ENCODE assay signal across 8 mouse cellular contexts in the genomic region with DNA sequence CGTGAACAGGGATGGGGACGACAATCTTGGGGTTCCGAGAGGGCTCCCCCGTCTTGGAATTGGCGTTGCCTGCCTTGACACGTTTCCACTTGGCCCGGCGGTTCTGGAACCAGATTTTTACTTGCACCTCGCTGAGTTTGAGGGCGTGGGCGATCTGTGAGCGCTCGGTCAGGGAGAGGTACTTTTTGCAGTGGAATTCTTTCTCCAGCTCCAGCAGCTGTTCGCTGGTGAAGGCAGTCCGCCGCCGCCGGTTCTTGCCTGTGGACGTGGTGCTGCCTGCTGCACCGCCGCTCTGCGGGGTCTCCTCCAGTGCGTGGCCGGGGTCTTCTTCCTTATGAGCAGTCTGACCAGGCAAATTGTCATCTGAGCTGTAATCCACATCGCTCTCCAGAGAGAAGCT. TPM values are rescaled to one million over a fixed set of nuclear protein-coding genes. Genes with fewer than 3 reads are reported as not detected.
A peak's percentile ranks its signal among the peaks of the same experiment; 100 is the strongest.
DNase-seq lines count a peak whose midpoint lies in the region; ATAC-seq and TF ChIP-seq lines count a peak whose summit lies in the region.

No protein-coding gene starts in this region.

- no peak for DNase-seq in kidney, adult 2 months
- no peak for DNase-seq in embryonic facial prominence, embryonic 14.5 days (ENCODE audit: low spot score)
- DNase-seq in neural tube, embryonic 10.5 days (ENCODE audit: extremely low spot score, low spot score) = peak; percentile 54
- DNase-seq in adrenal gland, postnatal 14 days = no peak
- no peak for DNase-seq in thymus, adult 2 months
- no peak for DNase-seq in adrenal gland, adult 18-20 months (ENCODE audit: low spot score in 2 of 2)

- TF ChIP-seq CTCF in kidney, adult 2 months (conservative IDR thresholded peaks at IDR 0.05; ENCODE audit: insufficient read depth, insufficient read length, low read depth, low read length) = no peak
- TF ChIP-seq CTCF in thymus, adult 2 months (IDR thresholded peaks at IDR 0.05; ENCODE audit: borderline replicate concordance, control insufficient read depth, extremely low read depth, insufficient read depth, low read length, poor library complexity) = no peak

- peaks cover 59% of the 10 kb centered on the region for H3K4me1 ChIP-seq in kidney, embryonic 15.5 days
- H3K4me1 ChIP-seq in kidney, adult 2 months (ENCODE audit: control insufficient read depth, insufficient read depth, low read length) = no peaks in the 10 kb centered on the region
- peaks cover 18% of the 10 kb centered on the region for H3K4me1 ChIP-seq in embryonic facial prominence, embryonic 14.5 days (ENCODE audit: control insufficient read depth, insufficient read depth, low read length)
- H3K4me1 ChIP-seq in intestine, embryonic 15.5 days (replicated peaks) = peaks cover 27% of the 10 kb centered on the region
- peaks cover 6% of the 10 kb centered on the region; the same call in 1 of the 2 replicates for H3K4me1 ChIP-seq in thymus, adult 2 months (replicated peaks; ENCODE audit: control insufficient read depth, insufficient read depth, low read length)

- H3K4me3 ChIP-seq in kidney, embryonic 15.5 days (replicated peaks) = peak overlapping the region; percentile 13; the same call in 1 of the 2 replicates
- H3K4me3 ChIP-seq in kidney, adult 2 months (ENCODE audit: insufficient read depth, low read depth, low read length) = no peak overlapping the region
- 0 out of 2 replicates have a peak overlapping the region, but pooled peaks have one; percentile 0 for H3K4me3 ChIP-seq in embryonic facial prominence, embryonic 14.5 days (ENCODE audit: low read depth, low read length)
- 0 out of 2 replicates have a peak overlapping the region, but pooled peaks have one; percentile 3 for H3K4me3 ChIP-seq in intestine, embryonic 15.5 days (replicated peaks)
- H3K4me3 ChIP-seq in thymus, adult 2 months (ENCODE audit: control insufficient read depth, insufficient read depth, low read length) = no peak overlapping the region

- H3K4me2 ChIP-seq in kidney, embryonic 15.5 days = peak overlapping the region; percentile 39
- H3K4me2 ChIP-seq in embryonic facial prominence, embryonic 14.5 days (ENCODE audit: low read depth, low read length) = peak overlapping the region; percentile 27
- peak overlapping the region; percentile 26 for H3K4me2 ChIP-seq in intestine, embryonic 15.5 days (replicated peaks)

- ATAC-seq in kidney, embryonic 15.5 days (replicated peaks; ENCODE audit: low FRiP score) = no peak
- ATAC-seq in embryonic facial prominence, embryonic 14.5 days (ENCODE audit: low read depth) = no peak
- no peak for ATAC-seq in intestine, embryonic 15.5 days

- H3K27ac ChIP-seq in kidney, embryonic 15.5 days = no peak overlapping the region
- no peak overlapping the region for H3K27ac ChIP-seq in kidney, adult 2 months (ENCODE audit: insufficient read depth, low read depth, low read length)
- no peak overlapping the region for H3K27ac ChIP-seq in embryonic facial prominence, embryonic 14.5 days (replicated peaks; ENCODE audit: low read depth, low read length)
- H3K27ac ChIP-seq in intestine, embryonic 15.5 days = no peak overlapping the region
- H3K27ac ChIP-seq in thymus, adult 2 months (ENCODE audit: control insufficient read depth, insufficient read depth, low read length) = no peak overlapping the region

- no peaks in the 10 kb centered on the region for H3K9me3 ChIP-seq in kidney, embryonic 15.5 days (replicated peaks)
- no peaks in the 10 kb centered on the region for H3K9me3 ChIP-seq in embryonic facial prominence, embryonic 14.5 days (ENCODE audit: control insufficient read depth, low read length)
- H3K9me3 ChIP-seq in intestine, embryonic 15.5 days = no peaks in the 10 kb centered on the region

- no peak overlapping the region for H3K9ac ChIP-seq in kidney, embryonic 15.5 days
- H3K9ac ChIP-seq in embryonic facial prominence, embryonic 14.5 days (ENCODE audit: low read depth, low read length) = no peak overlapping the region
- H3K9ac ChIP-seq in intestine, embryonic 15.5 days = no peak overlapping the region

- no peaks in the 10 kb centered on the region for H3K36me3 ChIP-seq in kidney, embryonic 15.5 days
- H3K36me3 ChIP-seq in kidney, adult 2 months (ENCODE audit: control insufficient read depth, insufficient read depth, low read length) = no peaks in the 10 kb centered on the region
- no peaks in the 10 kb centered on the region for H3K36me3 ChIP-seq in embryonic facial prominence, embryonic 14.5 days (ENCODE audit: control insufficient read depth, insufficient read depth, low read length)
- H3K36me3 ChIP-seq in intestine, embryonic 15.5 days = no peaks in the 10 kb centered on the region
- H3K36me3 ChIP-seq in thymus, adult 2 months (ENCODE audit: control insufficient read depth, insufficient read depth, low read length) = no peaks in the 10 kb centered on the region

- TF ChIP-seq POLR2A in kidney, adult 2 months (IDR thresholded peaks at IDR 0.05; ENCODE audit: low read depth, low read length) = no peak
- no peak for TF ChIP-seq POLR2A in thymus, adult 2 months (IDR thresholded peaks at IDR 0.05; ENCODE audit: control insufficient read depth, extremely low read depth, insufficient read depth, low read length, poor library complexity)

- H3K27me3 ChIP-seq in kidney, embryonic 15.5 days = peaks cover 99% of the 10 kb centered on the region
- H3K27me3 ChIP-seq in kidney, adult 2 months (replicated peaks; ENCODE audit: control insufficient read depth, insufficient read depth, low read length) = peaks cover 11% of the 10 kb centered on the region
- peaks cover 100% of the 10 kb centered on the region for H3K27me3 ChIP-seq in embryonic facial prominence, embryonic 14.5 days (replicated peaks; ENCODE audit: control insufficient read depth, insufficient read depth, low read length)
- peaks cover 97% of the 10 kb centered on the region for H3K27me3 ChIP-seq in intestine, embryonic 15.5 days (replicated peaks)
- H3K27me3 ChIP-seq in thymus, adult 2 months (ENCODE audit: control insufficient read depth, insufficient read depth, low read length) = peaks cover 6% of the 10 kb centered on the region; the same call in 1 of the 2 replicates

- 8% methylated on average over 25 of the region's 25 CpGs for WGBS in kidney, embryonic 15.5 days
- 30% methylated on average over 25 of the region's 25 CpGs for WGBS in kidney, adult 2 months
- 6% methylated on average over 17 of the region's 25 CpGs for WGBS in embryonic facial prominence, embryonic 14.5 days
- 13% methylated on average over 25 of the region's 25 CpGs for WGBS in intestine, embryonic 15.5 days
- 82% methylated on average over 25 of the region's 25 CpGs for WGBS in thymus, adult 2 months

RNA-seq across cellular contexts. Expression of a gene that starts 2.3 kb away (rescaled TPM):
- 0.10 TPM in 1 of 2 replicates, not detected in the other for polyA plus RNA-seq in kidney, embryonic 15.5 days (2015; fragmentation: Nextera tagmentation; extraction: Ambion mirVana)
- not detected in 2 replicates for polyA plus RNA-seq in kidney, adult 2 months (2012; rRNA removed)
- 0.18 and 0.39 TPM in 2 replicates for polyA plus RNA-seq in embryonic facial prominence, embryonic 14.5 days (2014; fragmentation: Nextera tagmentation; extraction: Ambion mirVana)
- polyA plus RNA-seq in intestine, embryonic 15.5 days (2015; fragmentation: Nextera tagmentation; extraction: Ambion mirVana) = 0.09 and 0.15 TPM in 2 replicates
- not detected in 2 replicates for total RNA-seq in adrenal gland, postnatal 14 days (2021)
- polyA plus RNA-seq in thymus, adult 2 months (2012; rRNA removed) = 0.13 and 0.18 TPM in 2 replicates
- total RNA-seq in adrenal gland, adult 18-20 months (2021) = not detected

Comparison
In these comparisons a context has a peak if more than half of its experiments do, and no peak if none do; other contexts are left out.
1. H3K4me3 ChIP-seq: peak in kidney, embryonic 15.5 days (single experiment), embryonic facial prominence, embryonic 14.5 days (single experiment) and intestine, embryonic 15.5 days (single experiment); none in kidney, adult 2 months (single experiment) and thymus, adult 2 months (single experiment).
2. Peak in every context shown above with its lines, with median percentiles within 50 percentile points of each other: H3K4me2 ChIP-seq.